Mouse (Mus musculus) myocyte (in vitro differentiated cells): ENCODE measurements around the gene Cct4.

Source experiments
- CEBPB ChIP-seq: IDR thresholded peaks from 2 replicates; pipeline ENCODE4 v1.6.1; 2011; ENCODE audit warnings: mild to moderate bottlenecking, moderate library complexity; ENCODE audit not compliant: poor library complexity, insufficient read depth, severe bottlenecking
- MYOD1 ChIP-seq, 3 experiments: IDR thresholded peaks; one replicate each; pipeline ENCODE4 v1.6.1; 2011; ENCODE audit warnings: control low read depth in 2 of 3, low read depth in 2 of 3, mild to moderate bottlenecking in 2 of 3, moderate library complexity in 1 of 3; ENCODE audit not compliant: insufficient read length in 2 of 3, control insufficient read depth in 1 of 3
- POLR2A ChIP-seq: IDR thresholded peaks from one replicate; pipeline ENCODE4 v1.6.1; 2011; ENCODE audit warnings: low read depth, mild to moderate bottlenecking, control low read depth, moderate library complexity; ENCODE audit not compliant: insufficient read length
- POLR2AphosphoS2 ChIP-seq: IDR thresholded peaks from one replicate; pipeline ENCODE4 v1.6.1; 2011; ENCODE audit warnings: low read depth, control low read depth; ENCODE audit not compliant: insufficient read length
- REST ChIP-seq: IDR thresholded peaks from one replicate; pipeline ENCODE4 v1.6.1; 2011; ENCODE audit warnings: mild to moderate bottlenecking, control low read depth, moderate library complexity; ENCODE audit not compliant: insufficient read depth, insufficient read length
- USF1 ChIP-seq: IDR thresholded peaks from one replicate; pipeline ENCODE4 v1.6.1; 2011; ENCODE audit warnings: low read depth, mild to moderate bottlenecking, control low read depth, moderate library complexity

DNA sequence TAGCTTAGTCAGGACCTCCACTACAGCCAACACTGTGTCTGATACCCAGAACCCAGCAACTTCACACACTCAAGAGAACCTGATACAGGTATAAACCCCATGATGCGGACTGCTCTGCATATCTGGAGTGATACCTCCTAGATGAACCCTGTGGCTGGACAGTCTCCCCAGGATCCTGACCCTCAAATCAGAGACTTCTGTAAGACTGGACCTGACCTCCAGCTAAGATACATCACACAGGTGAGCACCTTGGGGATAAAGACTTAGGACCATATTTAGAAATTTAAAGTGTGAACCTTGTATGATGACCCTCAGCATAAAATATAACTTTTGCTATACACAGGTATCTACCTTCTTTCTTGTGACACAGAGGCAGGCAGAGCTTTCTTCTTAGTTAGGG lies 19.8 kb upstream of the Cct4 start:
- TF ChIP-seq POLR2A: no peak
- TF ChIP-seq CEBPB: no peak
- TF ChIP-seq REST: no peak
- no peak for TF ChIP-seq MYOD1 (IDR thresholded peaks at IDR 0.05; ENCODE audit: control insufficient read depth in 1 of 3, insufficient read length in 2 of 3, low read depth in 2 of 3)
- no peak for TF ChIP-seq POLR2AphosphoS2
- TF ChIP-seq USF1: no peak
